Mouse (Mus musculus) forebrain, embryonic 16.5 days (tissue): ENCODE results near the gene Rars. TPM values are rescaled to one million over a fixed set of nuclear protein-coding genes. Genes with fewer than 3 reads are reported as not detected.
A peak's percentile ranks its signal among the peaks of the same experiment; 100 is the strongest.
"Not testable (repeated sequence)": the region's sequence is repeated elsewhere in the genome, so short reads cannot be mapped to it uniquely, and the experiment has no call there.

ENCODE experiments used
- ATAC-seq: fragments of 200-750 bp; cut with Nextera tagmentation; 2 replicates; pipeline ENCODE4 v1.8.0; 2017; ENCODE audit warnings: mild to moderate bottlenecking, moderate library complexity
- H3K27ac ChIP-seq: fragments of 300-500 bp; sonication (generic); 2 replicates; pipeline ENCODE4 v1.5.1; 2014; ENCODE audit warnings: low read length, control low read depth
- H3K27me3 ChIP-seq: fragments of 300-500 bp; sonication (generic); replicated peaks from 2 replicates; pipeline ENCODE4 v1.6.1; 2014; ENCODE audit warnings: low read length; ENCODE audit not compliant: control insufficient read depth, insufficient read depth
- H3K36me3 ChIP-seq: fragments of 300-500 bp; sonication (generic); 2 replicates; pipeline ENCODE4 v1.6.1; 2014; ENCODE audit not compliant: control insufficient read depth, insufficient read depth
- H3K4me1 ChIP-seq: fragments of 300-500 bp; sonication (generic); replicated peaks from 2 replicates; pipeline ENCODE4 v1.6.1; 2014; ENCODE audit warnings: low read length; ENCODE audit not compliant: control insufficient read depth, insufficient read depth
- H3K4me2 ChIP-seq: fragments of 300-500 bp; sonication (generic); 2 replicates; pipeline ENCODE4 v1.6.1; 2014; ENCODE audit warnings: mild to moderate bottlenecking, low read length, control low read depth
- H3K4me3 ChIP-seq: fragments of 300-500 bp; sonication (generic); replicated peaks from 2 replicates; pipeline ENCODE4 v1.5.1; 2014; ENCODE audit warnings: mild to moderate bottlenecking, low read length, control low read depth
- H3K9ac ChIP-seq: fragments of 300-500 bp; sonication (generic); replicated peaks from 2 replicates; pipeline ENCODE4 v1.6.1; 2014; ENCODE audit warnings: low read depth, low read length, control low read depth
- H3K9me3 ChIP-seq: fragments of 300-500 bp; sonication (generic); 2 replicates; pipeline ENCODE4 v1.6.1; 2016; ENCODE audit warnings: low read length; ENCODE audit not compliant: control insufficient read depth
- WGBS: fragments of 180-500 bp; shearing (Covaris S2); extraction: QIAGEN DNeasy Blood & Tissue Kit; methylation state at CpG from one replicate; pipeline ENCODE4 v1.1.7; 2014; 5-methylcytosine and 5-hydroxymethylcytosine counted together
- polyA plus RNA-seq: library from polyadenylated mRNA; unstranded; fragments of >200 nt; fragmentation: Nextera tagmentation; extraction: Ambion mirVana; gene quantifications from 2 replicates; pipeline ENCODE4 v1.2.1, GENCODE M21; 2015

Rars gene
- polyA plus RNA-seq, 1 experiment from 2014 or later, result 73.1 TPM

DNA sequence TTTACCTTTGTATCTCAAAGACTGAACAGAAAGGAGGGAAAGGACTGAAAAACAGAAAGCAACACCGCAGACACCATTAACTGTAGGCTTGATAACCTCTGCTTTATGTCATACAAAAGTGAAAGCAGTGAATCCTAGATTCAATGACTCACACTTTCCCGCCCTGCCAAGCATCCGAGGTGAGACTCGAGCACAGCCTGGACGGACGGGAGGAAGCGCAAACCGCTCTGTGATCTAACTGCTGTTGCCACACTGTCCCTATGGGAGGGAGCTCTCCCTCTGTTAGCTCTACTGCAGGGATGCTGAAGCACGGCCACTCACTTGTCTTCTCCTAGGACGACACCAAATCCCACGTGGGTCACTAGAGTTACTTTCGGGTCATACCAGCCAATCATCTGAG, 18.0 kb downstream of the Rars start:
- Histone ChIP-seq H3K4me3 (no peak overlapping the region), H3K27me3 (no peaks in the 10 kb centered on the region), H3K36me3 (peaks cover 61% of the 10 kb centered on the region), H3K27ac (no peak overlapping the region), H3K4me2 (no peak overlapping the region), H3K4me1 (no peaks in the 10 kb centered on the region), H3K9me3 (no peaks in the 10 kb centered on the region), H3K9ac (no peak overlapping the region)
- ATAC-seq, result no peak
- WGBS, result 92% methylated on average over 12 of the region's 12 CpGs

DNA sequence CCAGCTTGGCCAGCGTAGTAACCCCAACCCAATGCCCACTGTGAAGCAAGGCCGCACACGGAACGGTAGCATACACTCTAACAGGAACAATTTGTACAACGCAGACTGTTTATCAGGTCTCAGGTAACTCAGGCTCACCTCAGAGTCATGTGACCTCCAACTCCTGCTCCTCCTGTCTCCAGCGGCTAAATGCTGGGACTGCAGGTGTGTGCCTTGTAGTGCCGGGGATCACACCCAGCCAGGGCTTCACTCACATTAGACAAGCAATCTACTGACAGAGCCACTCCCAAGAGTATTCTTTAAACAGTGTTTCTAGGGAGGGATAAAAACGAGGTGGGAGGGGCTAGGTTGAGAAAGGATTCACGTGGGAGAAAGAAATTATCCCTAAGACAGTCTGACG, 22.8 kb downstream of the Rars start:
- Histone ChIP-seq H3K4me3 (no peak overlapping the region), H3K9ac (no peak overlapping the region), H3K27ac (no peak overlapping the region), H3K9me3 (no peaks in the 10 kb centered on the region), H3K4me1 (no peaks in the 10 kb centered on the region), H3K27me3 (no peaks in the 10 kb centered on the region), H3K36me3 (peaks cover 47% of the 10 kb centered on the region), H3K4me2 (no peak overlapping the region)
- WGBS, result 82% methylated on average over 10 of the region's 10 CpGs
- no peak for ATAC-seq

DNA sequence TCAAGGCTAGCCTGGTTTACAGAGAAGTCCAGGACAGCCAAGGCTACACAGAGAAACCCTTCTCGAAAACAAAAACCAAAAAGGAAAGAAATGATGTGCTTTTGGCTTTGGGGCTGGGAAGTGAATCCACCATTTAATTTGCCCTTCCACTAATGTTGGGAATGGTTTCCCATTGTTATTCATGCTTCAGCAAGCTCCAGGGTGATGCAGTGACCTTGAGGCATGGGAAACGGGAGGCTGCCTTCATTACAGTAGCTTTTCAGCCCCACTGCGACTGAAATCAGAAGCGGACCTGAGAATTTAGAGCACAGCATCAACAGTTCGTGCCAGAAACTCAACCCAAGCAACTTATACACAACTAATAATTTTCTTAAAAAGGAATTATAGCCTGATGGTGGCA, 33.0 kb downstream of the Rars start:
- Histone ChIP-seq H3K4me1 (peaks cover 10% of the 10 kb centered on the region), H3K27ac (no peak overlapping the region), H3K4me3 (no peak overlapping the region), H3K9ac (no peak overlapping the region), H3K27me3 (peaks cover 10% of the 10 kb centered on the region), H3K36me3 (0 out of 2 replicates have a peak, but pooled peaks cover under 1% of the 10 kb centered on the region), H3K4me2 (no peak overlapping the region), H3K9me3 (no peaks in the 10 kb centered on the region)
- no peak for ATAC-seq
- WGBS, result 82% methylated on average over 5 of the region's 5 CpGs

DNA sequence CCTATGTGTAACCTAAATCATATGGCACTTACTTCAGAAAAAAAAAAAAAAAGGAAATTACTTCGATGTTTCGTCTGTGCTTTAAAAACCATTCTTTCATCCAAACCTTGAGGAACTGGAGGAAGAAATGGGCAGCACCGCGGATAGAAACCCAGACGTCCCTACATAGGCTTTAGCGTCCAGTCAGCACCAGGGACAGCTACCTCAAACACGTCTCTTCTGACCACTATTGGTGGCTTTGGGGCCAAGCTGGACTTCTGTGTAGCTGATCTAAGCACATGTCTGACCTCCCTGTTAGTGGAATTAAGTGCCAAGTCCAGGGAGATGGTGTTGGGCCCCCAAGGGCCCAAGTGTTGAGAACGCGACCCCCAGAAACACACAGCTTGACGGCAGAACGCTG, 35.4 kb downstream of the Rars start, which contains the start of gene Fbll1:
Fbll1 (minus strand) TSS at position 11 of the 400 bp plus-strand sequence.
- H3K36me3 ChIP-seq, result no peaks in the 10 kb centered on the region
- H3K4me2 ChIP-seq, result peak within 1 kb of the TSS; percentile 88
- peak within 1 kb of the TSS; percentile 43 for H3K27ac ChIP-seq
- WGBS, result 9% methylated on average over 11 of the region's 11 CpGs
- no peaks in the 10 kb centered on the region for H3K9me3 ChIP-seq
- ATAC-seq, result 0 out of 2 replicates have a peak, but pooled peaks have one; percentile 8
- H3K4me3 ChIP-seq, result peak within 1 kb of the TSS; percentile 71
- H3K4me1 ChIP-seq, result peaks cover 10% of the 10 kb centered on the region
- peaks cover 11% of the 10 kb centered on the region for H3K27me3 ChIP-seq
- H3K9ac ChIP-seq, result peak within 1 kb of the TSS; percentile 78

DNA sequence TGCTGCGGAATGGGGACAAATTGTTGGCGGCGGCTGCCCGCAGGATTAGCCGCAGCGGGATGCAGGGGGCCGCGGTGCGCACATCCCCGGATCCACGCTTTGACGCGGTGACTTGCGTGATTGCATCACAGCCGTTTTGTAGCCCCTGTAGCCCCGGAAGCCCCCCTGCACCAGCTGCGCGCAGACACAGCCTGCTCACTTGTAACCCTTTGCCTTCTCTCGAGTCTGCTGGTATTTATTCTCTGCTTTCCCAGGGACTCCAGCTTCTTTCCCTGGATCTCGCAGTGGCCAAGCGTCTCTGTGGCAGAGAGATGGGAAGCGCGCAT, 35.8 kb downstream of the Rars start:
- no peaks in the 10 kb centered on the region for H3K9me3 ChIP-seq
- under 1% methylated on average over 23 of the region's 23 CpGs for WGBS
- peak overlapping the region; percentile 78 for H3K9ac ChIP-seq
- H3K4me1 ChIP-seq, result peaks cover 10% of the 10 kb centered on the region
- ATAC-seq, result peak; percentile 97
- H3K4me3 ChIP-seq, result peak overlapping the region; percentile 71
- H3K27ac ChIP-seq, result peak overlapping the region; percentile 43
- H3K36me3 ChIP-seq, result no peaks in the 10 kb centered on the region
- peak overlapping the region; percentile 88 for H3K4me2 ChIP-seq
- H3K27me3 ChIP-seq, result peaks cover 11% of the 10 kb centered on the region

DNA sequence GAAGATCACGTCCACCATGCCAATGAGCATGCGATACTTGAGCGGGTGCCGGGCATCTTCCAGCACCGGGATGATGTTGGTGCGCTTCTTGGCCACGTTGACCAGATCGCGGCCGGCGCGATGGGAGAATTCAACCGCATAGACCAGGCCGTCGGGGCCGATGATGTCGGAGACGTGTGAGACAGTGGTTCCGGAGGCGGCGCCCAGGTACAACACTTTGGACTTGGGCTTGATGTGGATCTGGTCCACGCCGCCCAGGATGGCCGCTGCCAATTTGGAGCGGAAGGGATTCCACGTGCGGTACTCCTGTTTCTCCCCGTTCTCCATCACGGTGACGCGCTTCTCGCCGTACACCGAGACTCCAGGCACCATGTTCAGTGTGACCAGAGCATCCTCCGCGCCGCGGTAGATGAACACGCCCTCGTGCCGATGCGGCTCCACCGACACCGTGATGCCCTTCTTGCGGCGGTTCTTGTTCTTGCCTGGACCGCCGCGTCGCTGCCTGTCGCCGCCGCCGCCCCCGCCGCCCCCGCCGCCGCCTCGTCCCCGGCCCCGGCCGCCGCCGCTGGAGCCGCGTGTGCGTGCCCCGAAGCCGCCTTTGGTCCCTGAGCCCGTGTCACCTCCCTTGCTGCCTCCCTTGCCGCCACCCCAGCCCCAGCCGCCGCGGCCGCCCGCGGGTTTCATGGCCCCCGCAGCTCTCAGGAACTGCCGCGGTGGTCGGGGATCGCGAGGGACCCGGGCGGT, 36.4 kb downstream of the Rars start:
- Histone ChIP-seq H3K4me3 (peak overlapping the region; percentile 71), H3K9ac (peak overlapping the region; percentile 78), H3K4me1 (peaks cover 10% of the 10 kb centered on the region), H3K36me3 (no peaks in the 10 kb centered on the region), H3K27me3 (peaks cover 11% of the 10 kb centered on the region), H3K4me2 (peak overlapping the region; percentile 88), H3K27ac (peak overlapping the region; percentile 43), H3K9me3 (no peaks in the 10 kb centered on the region)
- ATAC-seq, result peak; percentile 63
- WGBS, result 3% methylated on average over 66 of the region's 86 CpGs

DNA sequence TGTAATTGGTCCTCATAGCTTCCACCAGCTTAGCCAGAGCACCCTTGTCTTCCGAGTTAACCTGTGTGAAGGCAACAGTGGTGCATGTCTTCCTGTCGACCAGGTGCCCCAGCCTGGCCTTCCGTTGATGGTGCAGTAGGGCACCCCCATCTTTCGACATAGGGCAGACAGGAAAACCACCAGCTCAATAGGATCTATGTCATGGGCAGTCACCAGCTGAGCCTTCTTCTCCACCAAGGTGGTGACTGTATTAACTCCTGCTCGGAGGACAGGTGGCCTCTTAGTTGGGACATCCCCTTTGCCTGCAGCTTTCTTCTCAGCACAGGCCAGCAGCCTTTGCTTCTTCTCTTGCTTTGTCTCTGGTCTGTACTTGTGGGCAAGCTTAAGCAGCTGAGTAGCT, 41.5 kb downstream of the Rars start:
- H3K27ac ChIP-seq, ATAC-seq, H3K9ac ChIP-seq, H3K36me3 ChIP-seq, H3K27me3 ChIP-seq, H3K9me3 ChIP-seq, H3K4me3 ChIP-seq, H3K4me2 ChIP-seq: not testable (repeated sequence)
- WGBS, result 83% methylated on average over 5 of the region's 5 CpGs
- peaks cover 10% of the 10 kb centered on the region for H3K4me1 ChIP-seq

DNA sequence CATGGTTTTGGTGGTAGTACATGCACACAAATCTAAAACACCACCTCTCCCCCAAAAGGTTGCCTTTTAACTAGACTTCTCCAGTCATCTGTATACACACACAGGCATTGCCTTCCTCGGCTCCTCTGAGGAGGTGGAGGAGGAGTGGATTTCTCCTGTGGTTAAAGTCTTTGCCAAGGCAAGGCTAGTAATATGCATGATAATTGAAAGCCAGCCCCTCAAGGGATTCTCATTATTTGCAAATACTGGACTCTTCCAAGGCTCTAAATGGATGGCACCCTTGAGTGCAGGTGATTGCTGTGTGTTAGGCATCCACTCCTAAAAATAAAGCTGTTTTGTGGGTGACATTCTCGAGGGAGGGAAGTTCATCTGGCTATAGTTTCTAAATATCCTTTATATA, 45.9 kb downstream of the Rars start:
- Histone ChIP-seq H3K27ac (no peak overlapping the region), H3K4me2 (no peak overlapping the region), H3K36me3 (peaks cover 23% of the 10 kb centered on the region), H3K9ac (no peak overlapping the region), H3K9me3 (peaks cover 3% of the 10 kb centered on the region; the same call in 1 of the 2 replicates), H3K27me3 (no peaks in the 10 kb centered on the region), H3K4me3 (no peak overlapping the region), H3K4me1 (no peaks in the 10 kb centered on the region)
- 57% methylated on average over 2 of the region's 2 CpGs for WGBS
- no peak for ATAC-seq

DNA sequence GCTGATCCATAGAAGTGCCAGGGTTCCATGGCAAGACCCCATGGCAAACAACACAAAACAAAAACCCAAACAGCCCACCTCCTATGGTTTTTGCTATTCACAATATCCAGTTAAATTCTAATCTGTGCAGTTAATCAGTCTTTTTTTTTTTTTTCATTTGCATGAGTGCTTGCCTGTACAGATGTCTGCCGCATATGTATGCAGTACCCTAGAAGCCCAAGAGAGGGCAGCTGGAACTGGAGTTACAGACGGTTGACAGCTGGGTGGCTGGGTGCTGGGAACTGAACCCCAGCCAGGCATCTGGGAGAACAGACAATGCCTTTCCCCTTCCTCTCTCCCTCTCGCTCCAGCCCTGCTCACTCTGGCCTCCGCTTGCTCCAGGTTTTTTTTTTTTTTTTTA, 49.8 kb downstream of the Rars start:
- Histone ChIP-seq H3K27me3 (no peaks in the 10 kb centered on the region), H3K4me3 (no peak overlapping the region), H3K4me1 (no peaks in the 10 kb centered on the region), H3K27ac (no peak overlapping the region), H3K4me2 (no peak overlapping the region), H3K9me3 (peaks cover 3% of the 10 kb centered on the region; the same call in 1 of the 2 replicates), H3K9ac (no peak overlapping the region), H3K36me3 (peaks cover 39% of the 10 kb centered on the region)
- WGBS, result 100% methylated on average over 4 of the region's 4 CpGs
- no peak for ATAC-seq
